Mouse (Mus musculus): ENCODE results near the gene Sfxn1.

Sfxn1 gene

DNA sequence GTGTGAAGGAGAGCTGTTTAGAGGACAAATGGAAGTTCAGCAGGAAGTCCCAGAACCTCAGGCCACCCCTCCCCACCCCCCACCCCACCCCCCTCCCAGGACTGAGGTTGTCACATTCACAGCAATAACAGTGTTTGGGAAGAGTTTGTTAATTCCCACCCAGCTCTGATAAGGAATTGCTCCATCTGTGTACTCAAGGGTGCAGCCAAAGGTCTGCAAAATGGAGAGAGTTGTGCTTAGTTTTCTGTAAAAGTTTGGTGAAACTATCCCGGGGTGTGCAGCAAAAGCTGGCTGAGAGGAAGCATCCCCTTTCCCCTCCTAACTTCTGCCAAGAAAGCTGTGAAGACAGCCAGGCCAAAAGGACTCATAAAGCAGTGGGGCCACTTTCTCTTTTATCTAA is 1.4 kb downstream of the Sfxn1 start:
- CTCF ChIA-PET = interaction anchor here in 2 of 4 experiments (0.7 to 3.1 kb wide), 4 partner anchors 152 to 374 kb away, joined by 3 to 9 read pairs (median 5); no protein-coding TSS in a partner anchor

GRCm38 (mm10) chr13:54073491-54073890 is 1.8 kb downstream of the Sfxn1 start:
- CTCF ChIA-PET = interaction anchor here in 2 of 4 experiments (0.6 to 3.1 kb wide), 5 partner anchors 152 to 374 kb away, joined by 3 to 9 read pairs (median 5); no protein-coding TSS in a partner anchor
- POLR2A ChIA-PET = interaction anchor here in 2 of 4 experiments (0.5 to 2.2 kb wide), 5 partner anchors 10 to 560 kb away, joined by 3 to 6 read pairs (median 6); no protein-coding TSS in a partner anchor

More for the DNA sequence above, 1.4 kb downstream of the Sfxn1 start:
- POLR2A ChIA-PET = interaction anchor here in 2 of 4 experiments (0.5 to 2.2 kb wide), 7 partner anchors 11 to 544 kb away, joined by 3 to 6 read pairs (median 4); no protein-coding TSS in a partner anchor

GRCm38 (mm10) chr13:54075416-54075815 is 3.7 kb downstream of the Sfxn1 start:
- POLR2A ChIA-PET = interaction anchor here in 2 of 4 experiments (0.5 to 1.3 kb wide), 4 partner anchors 10 to 391 kb away, joined by 3 to 6 read pairs (median 4); no protein-coding TSS in a partner anchor
- CTCF ChIA-PET = interaction anchor here in 2 of 4 experiments (0.7 to 1.2 kb wide), 3 partner anchors 10 to 372 kb away, joined by 3 to 4 read pairs (median 3); no protein-coding TSS in a partner anchor

DNA sequence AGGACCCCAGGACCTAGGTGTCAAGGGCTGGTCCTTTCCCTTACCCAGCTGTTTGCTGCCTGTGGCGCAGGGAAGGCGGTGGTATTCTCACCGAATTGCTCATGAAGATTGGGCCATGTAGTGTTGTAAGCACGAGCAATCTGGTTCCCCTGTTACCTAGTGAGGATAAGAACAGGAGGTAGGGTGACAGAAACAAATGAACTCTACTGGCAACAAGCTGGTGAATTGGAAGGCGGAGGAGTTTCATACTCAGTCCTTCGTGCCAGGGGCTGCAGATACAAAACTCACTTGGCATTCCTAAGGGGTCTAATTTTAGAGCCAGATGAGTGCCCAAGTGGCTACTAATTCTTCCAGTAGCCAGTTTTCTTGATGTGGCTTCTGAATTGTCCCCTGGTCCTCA is 4.4 kb downstream of the Sfxn1 start:
- CTCF ChIA-PET = interaction anchor here in 1 of 4 experiments (0.7 to 0.8 kb wide), 2 partner anchors 9 to 231 kb away, joined by 3 to 4 read pairs; no protein-coding TSS in a partner anchor
- POLR2A ChIA-PET = interaction anchor here in 2 of 4 experiments (0.9 to 1.3 kb wide), 3 partner anchors 9 to 77 kb away, joined by 3 to 6 read pairs (median 3); no protein-coding TSS in a partner anchor

DNA sequence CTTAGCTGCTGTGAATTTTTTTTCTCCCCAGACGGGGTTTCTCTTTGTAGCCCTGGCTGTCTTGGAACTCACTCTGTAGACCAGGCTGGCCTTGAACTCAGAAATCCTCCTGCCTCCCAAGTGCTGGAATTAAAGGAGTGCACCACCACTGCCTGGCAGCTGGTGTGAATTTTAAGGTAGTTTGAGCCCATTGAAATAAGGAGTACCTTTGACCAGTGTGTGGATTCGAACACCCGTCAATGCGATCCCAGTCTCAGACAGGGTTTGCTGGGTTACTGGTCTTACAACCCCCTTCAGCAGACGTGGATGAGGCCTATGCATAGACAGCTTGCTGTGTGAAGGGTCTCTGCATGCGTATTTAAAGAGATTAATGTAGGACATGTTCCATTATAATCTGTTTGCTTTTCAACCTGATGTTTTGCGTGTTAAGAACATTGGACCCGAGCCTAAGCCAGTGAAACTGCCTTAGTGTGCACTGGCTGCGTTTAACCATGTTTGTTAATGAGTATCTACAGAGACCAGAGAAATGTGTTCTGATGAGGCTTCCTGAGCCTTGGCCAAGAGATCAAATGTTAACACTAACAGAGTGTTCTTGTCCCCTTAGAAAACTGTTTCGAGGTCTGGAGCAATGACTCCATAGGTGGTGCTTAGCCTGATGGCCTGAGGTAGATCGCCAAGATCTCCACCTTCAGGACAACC is 5.2 kb downstream of the Sfxn1 start:
- ChIA-PET POLR2A (no interaction called here), CTCF (interaction anchor here in 1 of 4 experiments (0.6 kb wide), 1 partner anchor 158 kb away, joined by 3 read pairs; no protein-coding TSS in a partner anchor)

DNA sequence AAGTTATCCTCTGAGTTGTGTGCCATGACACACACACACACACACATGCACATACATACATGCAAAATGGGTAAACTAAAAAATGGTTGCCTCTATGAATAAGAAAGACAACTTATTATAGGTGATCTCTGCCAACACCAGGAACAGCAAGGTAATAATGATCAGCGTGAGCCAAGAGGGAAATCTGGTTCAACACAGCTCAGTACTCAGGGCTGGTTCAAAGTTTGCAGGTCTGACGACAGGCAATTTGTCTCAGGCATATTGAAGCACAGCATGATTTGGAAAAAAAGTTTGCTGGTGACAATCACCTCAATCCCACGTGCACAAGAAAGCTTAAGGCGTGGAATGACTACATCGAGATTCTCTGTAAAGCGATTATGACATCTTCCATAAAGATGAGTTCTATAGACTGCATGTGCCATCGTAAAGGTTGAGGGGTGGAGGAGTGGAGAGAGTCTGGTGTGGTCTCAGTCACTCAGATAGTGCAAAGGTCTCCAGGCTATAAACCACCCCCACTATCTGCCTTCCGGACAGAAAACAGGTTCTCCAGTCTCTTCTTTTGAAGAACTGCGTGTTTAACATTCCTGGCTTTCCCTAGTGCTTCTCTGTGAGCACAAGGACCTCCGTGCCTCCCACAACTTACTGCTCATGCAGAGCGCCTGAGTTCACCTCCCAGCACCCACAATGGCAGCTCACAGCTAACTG is 6.0 kb downstream of the Sfxn1 start:
- CTCF ChIA-PET = interaction anchor here in 2 of 4 experiments (0.6 to 1.1 kb wide), 2 partner anchors 159 to 295 kb away, joined by 3 read pairs; no protein-coding TSS in a partner anchor
- POLR2A ChIA-PET = no interaction called here

- CTCF ChIA-PET = interaction anchor here in 1 of 4 experiments (1.5 kb wide), 1 partner anchor 34 kb away, joined by 4 read pairs; no protein-coding TSS in a partner anchor
Observed at GRCm38 (mm10) chr13:54079782-54080759, 8.4 kb downstream of the Sfxn1 start.

DNA sequence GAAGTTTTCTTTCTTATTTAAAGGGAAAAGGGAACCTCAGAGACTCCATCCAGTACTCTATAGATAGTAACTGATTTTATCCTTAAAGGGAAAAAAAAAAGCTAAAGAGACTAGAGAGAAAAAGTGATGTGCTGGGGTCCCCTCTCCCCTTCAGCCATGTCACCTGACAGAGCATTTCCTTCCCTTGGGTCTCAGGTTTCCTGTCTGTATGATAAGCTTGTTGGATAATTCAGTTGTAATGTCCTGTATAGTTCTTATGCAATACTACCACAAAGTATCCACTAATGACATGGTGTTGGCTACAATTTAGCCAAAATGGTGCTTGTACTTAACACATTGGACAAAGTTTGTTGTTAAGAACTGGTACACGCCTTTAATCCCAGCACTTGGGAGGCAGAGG is 9.1 kb downstream of the Sfxn1 start:
- CTCF ChIA-PET = interaction anchor here (0.5 to 1.5 kb wide), 4 partner anchors 33 to 1952 kb away, joined by 3 to 4 read pairs (median 4); partner anchors contain the start of gene Faf2 (in 1 of the 4)
- POLR2A ChIA-PET = interaction anchor here in 2 of 4 experiments (1.4 to 3.5 kb wide), 4 partner anchors 9 to 17 kb away, joined by 4 to 24 read pairs (median 6); partner anchors contain the start of gene Sfxn1 (in 2 of the 2)

More at GRCm38 (mm10) chr13:54079782-54080759, 8.4 kb downstream of the Sfxn1 start:
- POLR2A ChIA-PET = interaction anchor here in 3 of 4 experiments (0.5 to 3.5 kb wide), 7 partner anchors 8 to 292 kb away, joined by 3 to 24 read pairs (median 4); partner anchors contain the start of genes Sfxn1 (in 2 of the 3) and Drd1 (in 1 of the 3)

DNA sequence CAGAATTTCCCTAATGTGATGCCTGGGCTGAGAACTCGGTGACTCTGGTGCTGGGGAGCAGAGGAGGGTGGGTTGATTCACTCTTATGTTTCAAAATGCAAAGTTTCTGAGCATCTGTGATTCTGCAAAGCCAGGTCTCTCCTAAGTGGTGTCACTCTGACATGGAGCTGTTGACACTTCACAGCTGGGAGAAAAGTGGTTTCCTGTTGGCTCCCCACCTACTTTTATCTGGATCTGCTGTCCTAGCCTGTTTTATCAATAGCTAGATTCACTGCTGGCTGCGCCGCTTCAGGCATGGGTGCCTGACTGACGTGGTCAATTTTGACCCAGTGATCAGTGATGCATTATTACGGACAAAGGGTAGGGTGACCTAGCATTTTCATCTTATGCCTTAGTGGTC is 11.3 kb downstream of the Sfxn1 start:
- ChIA-PET POLR2A (interaction anchor here in 1 of 4 experiments (3.5 kb wide), 1 partner anchor 11 kb away, joined by 24 read pairs; the partner anchor contains the start of gene Sfxn1), CTCF (no interaction called here)

DNA sequence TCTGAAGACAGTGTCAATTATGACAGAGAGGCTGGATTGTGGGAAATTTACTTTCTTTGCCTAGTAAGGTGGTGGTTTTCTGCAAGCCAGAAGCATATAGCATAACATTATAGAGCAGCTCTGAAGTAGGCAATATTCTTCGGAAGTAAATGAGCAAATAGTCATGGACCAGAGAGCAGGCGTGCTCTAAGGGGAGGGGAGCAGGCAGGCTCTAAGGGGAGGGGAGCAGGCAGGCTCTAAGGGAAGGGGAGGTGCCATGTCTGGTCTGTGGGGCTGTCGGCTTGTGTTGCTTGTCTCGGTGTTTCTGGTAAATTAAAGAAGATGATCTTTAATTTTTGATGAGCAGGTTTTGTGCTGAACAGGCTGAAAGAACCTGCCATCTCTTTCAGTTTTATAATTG is 12.5 kb downstream of the Sfxn1 start:
- POLR2A ChIA-PET = interaction anchor here in 3 of 4 experiments (0.7 to 1.9 kb wide), 5 partner anchors 9 to 708 kb away, joined by 3 to 6 read pairs (median 3); partner anchors contain the start of gene Sfxn1 (in 3 of the 3)
- CTCF ChIA-PET = interaction anchor here in 1 of 4 experiments (1.2 kb wide), 1 partner anchor 28 kb away, joined by 3 read pairs; no protein-coding TSS in a partner anchor

DNA sequence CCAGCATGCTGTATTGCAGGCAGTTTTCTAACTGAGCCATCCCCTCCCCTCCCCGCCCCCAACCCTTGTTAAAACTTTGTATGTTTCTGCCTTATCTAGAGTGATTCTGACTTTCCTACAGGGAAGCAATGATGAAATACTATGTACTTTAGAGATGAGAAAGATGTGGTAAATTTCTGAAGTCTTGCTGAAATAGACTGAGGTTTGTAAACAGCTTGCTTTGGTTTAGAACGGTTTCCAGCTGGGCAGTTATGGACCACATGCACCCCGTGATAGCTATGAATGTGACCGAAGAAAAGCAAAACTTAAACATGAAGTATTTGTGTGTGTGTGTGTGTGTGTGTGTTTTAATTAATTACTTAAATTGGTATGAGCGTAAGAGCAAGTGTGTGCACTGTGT is 13.2 kb downstream of the Sfxn1 start:
- POLR2A ChIA-PET = interaction anchor here (0.6 to 1.9 kb wide), 7 partner anchors 9 to 707 kb away, joined by 3 to 6 read pairs (median 4); partner anchors contain the start of gene Sfxn1 (in 1 of the 4)
- CTCF ChIA-PET = interaction anchor here (0.6 to 1.9 kb wide), 10 partner anchors 9 to 396 kb away, joined by 3 to 5 read pairs (median 3); partner anchors contain the start of gene Cplx2 (in 1 of the 4)

DNA sequence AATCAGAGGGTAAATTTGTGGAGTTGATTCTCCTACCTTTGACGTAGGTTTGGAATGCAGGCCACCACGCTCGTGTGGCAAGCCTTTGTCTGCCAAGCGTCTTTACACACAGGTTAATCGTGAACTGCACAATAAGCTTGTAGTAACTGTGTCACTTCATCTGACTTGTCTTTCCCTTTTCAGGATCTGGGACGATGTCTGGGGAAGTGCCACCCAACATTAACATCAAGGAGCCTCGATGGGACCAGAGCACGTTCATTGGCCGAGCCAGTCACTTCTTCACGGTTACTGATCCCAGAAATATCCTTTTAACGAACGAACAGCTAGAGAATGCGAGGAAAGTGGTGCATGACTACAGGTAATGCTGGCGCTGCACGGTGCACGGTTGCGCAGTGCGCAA is 13.6 kb downstream of the Sfxn1 start:
- ChIA-PET CTCF (interaction anchor here (0.5 to 1.9 kb wide), 11 partner anchors 9 to 397 kb away, joined by 3 to 5 read pairs (median 3); partner anchors contain the start of gene Cplx2 (in 1 of the 4)), POLR2A (interaction anchor here (0.6 to 1.9 kb wide), 6 partner anchors 9 to 274 kb away, joined by 3 to 6 read pairs (median 4); partner anchors contain the start of gene Sfxn1 (in 1 of the 4))

GRCm38 (mm10) chr13:54091719-54092118 is 20.1 kb downstream of the Sfxn1 start:
- ChIA-PET POLR2A (no interaction called here), CTCF (no interaction called here)

DNA sequence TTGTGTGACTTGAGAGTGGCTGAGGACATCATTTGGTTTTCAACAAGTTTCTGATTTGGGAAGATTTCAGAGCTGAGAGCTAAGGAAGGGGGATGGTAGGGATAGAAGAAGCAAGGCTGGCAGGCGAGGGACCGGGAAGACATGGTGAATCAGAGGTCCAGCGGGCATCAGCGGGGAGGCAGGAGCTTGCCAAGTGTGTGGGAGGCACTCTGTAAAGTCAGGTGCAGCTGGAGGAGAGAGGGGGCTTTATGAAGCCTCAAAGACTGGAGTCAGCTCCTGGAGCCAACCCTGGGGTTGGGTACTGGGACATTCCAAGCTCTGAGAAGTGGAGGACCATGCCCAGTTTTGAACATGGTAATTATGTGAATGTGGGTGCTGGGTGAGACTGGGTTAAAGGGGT is 22.7 kb downstream of the Sfxn1 start:
- CTCF ChIA-PET = interaction anchor here in 2 of 4 experiments (0.5 to 0.8 kb wide), 4 partner anchors 9 to 668 kb away, joined by 3 read pairs; no protein-coding TSS in a partner anchor
- POLR2A ChIA-PET = interaction anchor here in 3 of 4 experiments (0.7 to 1.6 kb wide), 4 partner anchors 9 to 22 kb away, joined by 4 to 8 read pairs (median 5); no protein-coding TSS in a partner anchor

DNA sequence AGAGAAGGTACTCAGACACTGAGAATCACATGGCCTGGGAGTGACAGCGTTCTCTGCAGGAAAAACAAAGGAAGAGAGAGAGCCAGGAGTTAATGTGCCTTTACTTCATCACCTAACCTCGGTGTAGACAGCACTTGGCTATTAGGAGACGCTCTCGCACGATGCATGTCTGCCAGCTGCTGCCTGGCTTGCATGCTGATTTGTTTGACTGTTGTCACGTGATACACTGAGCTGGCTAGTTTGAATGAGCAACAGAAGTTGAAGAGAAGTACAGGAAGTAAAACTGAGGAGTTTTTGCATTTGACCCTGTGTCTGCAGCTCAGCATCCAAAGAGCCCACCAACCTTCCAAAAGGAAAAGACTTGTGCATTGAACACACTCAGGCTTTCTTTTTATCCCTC is 23.3 kb downstream of the Sfxn1 start:
- POLR2A ChIA-PET = interaction anchor here in 1 of 4 experiments (1.2 kb wide), 1 partner anchor 10 kb away, joined by 4 read pairs; no protein-coding TSS in a partner anchor
- CTCF ChIA-PET = interaction anchor here in 1 of 4 experiments (0.8 kb wide), 1 partner anchor 9 kb away, joined by 3 read pairs; no protein-coding TSS in a partner anchor

DNA sequence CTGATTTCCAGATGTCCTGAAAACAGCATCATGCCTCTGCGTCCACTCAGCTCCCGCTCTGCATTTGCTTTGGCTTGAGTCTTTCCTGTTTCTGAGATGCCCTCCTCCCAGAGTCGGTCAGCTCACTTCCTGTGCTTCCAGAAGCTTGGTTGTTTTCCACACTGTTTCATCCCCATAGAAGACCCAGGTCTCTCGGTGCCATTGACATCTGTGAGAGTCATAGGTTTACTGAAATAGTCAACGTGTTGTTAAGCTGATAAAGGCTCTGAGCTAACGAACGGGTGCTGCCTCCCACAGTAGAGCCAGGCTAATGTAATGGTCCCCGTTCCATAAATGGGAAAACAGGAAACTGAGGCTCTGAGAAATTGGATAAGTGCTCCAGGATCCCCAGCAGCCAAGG is 24.1 kb downstream of the Sfxn1 start:
- POLR2A ChIA-PET = interaction anchor here in 1 of 4 experiments (0.6 kb wide), 1 partner anchor 292 kb away, joined by 3 read pairs; no protein-coding TSS in a partner anchor
- CTCF ChIA-PET = interaction anchor here in 1 of 4 experiments (0.8 kb wide), 1 partner anchor 12 kb away, joined by 3 read pairs; no protein-coding TSS in a partner anchor

DNA sequence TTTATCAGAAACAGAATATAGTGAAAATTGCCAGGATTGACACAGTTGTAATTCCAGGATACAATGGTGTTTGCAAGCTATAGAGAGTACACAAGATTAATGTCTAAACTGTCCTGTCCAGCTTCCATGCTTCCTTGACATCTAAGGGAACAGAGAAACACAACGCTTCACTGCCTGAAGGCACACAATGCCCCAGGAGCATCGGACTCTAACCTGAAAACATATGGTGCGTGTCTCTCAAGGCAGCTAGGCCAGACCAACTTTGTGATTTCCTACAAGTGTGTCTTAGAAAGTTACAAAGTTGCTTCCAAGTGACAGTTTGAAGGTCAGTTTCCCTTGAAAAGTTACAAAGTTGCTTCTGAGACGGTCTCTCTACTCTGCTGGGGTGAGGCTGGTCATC is 25.6 kb downstream of the Sfxn1 start:
- CTCF ChIA-PET = no interaction called here
- POLR2A ChIA-PET = interaction anchor here in 1 of 4 experiments (1.4 kb wide), 1 partner anchor 17 kb away, joined by 5 read pairs; no protein-coding TSS in a partner anchor
